Mouse (Mus musculus) monocyte, adult 2 months (primary cell): ENCODE measurements around the gene Atg10.

Source experiments
- DNase-seq, 2 experiments: peaks; one replicate each; pipeline ENCODE4 v3.0.0; 2022; ENCODE audit warnings: low spot score in 2 of 2, low read depth in 1 of 2

The Atg10 gene

DNA sequence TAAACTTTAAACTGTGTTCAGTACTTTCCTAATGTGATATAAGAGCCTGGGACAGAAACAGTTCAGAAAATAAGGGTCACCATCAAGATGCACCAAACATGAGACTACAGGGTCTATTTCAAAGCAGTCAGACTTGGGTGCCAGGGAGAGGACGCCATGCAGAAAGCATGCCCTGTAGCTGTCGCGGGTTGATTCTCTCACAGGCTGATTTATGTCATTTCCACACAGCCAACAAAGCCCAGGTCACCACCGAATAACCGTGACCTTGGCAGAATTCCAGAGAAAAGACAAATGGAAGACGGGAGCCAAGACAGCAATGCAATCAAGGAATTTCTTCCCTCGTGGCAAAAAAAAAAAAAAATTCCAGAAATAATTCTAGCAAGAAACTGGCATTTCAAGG, 94.7 kb downstream of the Atg10 start:
- no peak for DNase-seq

GRCm38 (mm10) chr13:91128581-91128980, 95.2 kb downstream of the Atg10 start:
- DNase-seq: no peak

- DNase-seq: no peak
Observed at GRCm38 (mm10) chr13:91118156-91118555, 105.6 kb downstream of the Atg10 start.

GRCm38 (mm10) chr13:91114880-91115279, 108.9 kb downstream of the Atg10 start:
- DNase-seq: no peak

DNA sequence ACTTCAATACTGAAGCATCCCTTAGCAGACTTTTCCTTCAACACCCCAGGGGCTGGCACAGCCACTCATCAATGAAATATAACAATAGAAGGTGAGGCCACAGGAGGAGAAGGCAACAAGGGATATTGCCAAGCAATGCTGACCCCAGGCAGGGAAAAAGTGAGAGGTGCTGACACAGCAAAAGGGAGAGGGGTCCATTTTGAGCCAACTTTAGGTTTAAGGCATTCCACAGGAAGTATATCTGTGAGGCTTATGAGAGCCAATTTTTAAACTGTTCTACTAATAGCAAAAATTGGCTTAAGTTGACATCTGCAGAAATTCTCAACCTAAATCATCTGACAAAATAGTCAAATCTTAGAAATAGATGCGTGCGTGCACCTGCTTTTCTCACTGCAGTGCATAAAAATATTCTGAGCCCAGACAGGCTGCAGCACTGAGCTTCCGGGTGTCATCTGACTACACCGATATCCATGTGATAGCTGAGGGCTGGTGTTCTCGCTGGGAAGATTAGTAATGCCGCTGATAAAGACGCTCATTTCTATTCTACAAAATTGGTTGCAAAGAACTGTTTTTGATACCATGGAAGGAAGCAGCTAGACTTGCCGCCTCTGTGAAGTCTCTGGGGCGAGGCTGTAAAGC, 116.3 kb downstream of the Atg10 start:
- DNase-seq: no peak

DNA sequence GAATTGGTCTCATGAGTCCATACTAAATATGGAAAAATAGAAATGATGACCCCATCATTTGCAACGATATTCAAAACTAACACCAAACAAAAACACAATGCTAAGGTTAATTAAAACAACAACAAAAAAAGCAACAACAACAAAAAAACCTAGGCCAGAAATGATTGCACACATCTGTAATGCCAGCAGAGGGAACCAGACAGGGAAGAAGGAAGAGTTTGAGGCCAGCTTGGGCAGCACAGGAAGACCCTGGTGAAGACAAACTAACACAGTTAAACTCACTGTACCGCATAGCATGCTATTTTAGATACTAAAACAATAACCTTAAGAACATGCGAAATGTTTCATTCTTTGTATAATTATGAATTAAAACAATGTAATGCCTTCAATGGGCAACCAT, 121.5 kb downstream of the Atg10 start:
- DNase-seq: no peak

DNA sequence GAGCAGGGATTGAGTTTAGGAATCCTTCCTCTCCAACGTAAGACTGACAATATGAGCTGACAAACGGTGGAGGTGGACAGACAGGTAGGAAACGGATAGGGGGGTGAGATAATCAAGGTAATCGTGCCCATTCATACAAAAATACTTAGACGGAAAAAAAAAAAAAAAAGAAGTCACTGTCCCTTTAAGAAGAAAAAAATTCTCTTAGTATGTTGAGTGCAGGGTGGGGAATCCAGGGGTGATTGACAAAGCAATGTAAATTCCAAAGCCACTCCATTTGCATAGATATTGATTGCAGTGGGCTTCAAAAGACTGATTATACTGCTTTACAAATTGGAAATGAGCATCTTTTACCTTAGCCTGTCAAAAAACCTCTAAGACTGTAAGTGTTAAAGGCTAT, 123.4 kb downstream of the Atg10 start:
- no peak for DNase-seq

GRCm38 (mm10) chr13:91094851-91095250, 128.9 kb downstream of the Atg10 start:
- no peak for DNase-seq

- no peak for DNase-seq
Observed at GRCm38 (mm10) chr13:91094196-91094595, 129.6 kb downstream of the Atg10 start.

GRCm38 (mm10) chr13:91093610-91094009, 130.2 kb downstream of the Atg10 start:
- DNase-seq: no peak

- no peak for DNase-seq
Observed at GRCm38 (mm10) chr13:91093162-91093561, 130.6 kb downstream of the Atg10 start.

GRCm38 (mm10) chr13:91091731-91092190, 132.0 kb downstream of the Atg10 start:
- no peak for DNase-seq

- no peak for DNase-seq
Observed at GRCm38 (mm10) chr13:91090861-91091730, 132.7 kb downstream of the Atg10 start.

DNA sequence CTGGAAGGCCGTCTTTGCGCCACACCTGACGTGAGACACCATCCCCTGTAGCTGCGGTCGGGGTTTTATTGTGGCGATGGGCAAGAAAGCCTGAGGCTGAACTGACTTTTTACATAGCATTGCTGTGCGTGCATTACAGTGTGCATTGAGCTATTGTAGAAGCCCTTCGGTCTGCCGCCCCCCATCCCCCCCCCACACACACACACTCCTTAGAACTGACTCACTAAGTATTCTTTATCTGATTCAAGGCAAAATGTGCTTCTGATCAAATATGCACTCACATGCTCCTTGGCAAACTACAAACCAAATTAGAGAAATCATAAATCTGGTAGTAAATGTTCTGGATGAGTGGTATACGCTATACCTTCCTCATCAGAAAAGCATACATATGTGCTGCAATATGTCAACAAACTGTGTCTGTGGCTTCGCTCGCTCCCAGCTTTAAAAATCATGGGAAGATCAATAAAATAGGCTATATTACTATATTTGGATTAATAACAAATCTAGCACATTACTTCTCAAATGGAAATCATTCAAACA, 137.3 kb downstream of the Atg10 start:
- no peak for DNase-seq

DNA sequence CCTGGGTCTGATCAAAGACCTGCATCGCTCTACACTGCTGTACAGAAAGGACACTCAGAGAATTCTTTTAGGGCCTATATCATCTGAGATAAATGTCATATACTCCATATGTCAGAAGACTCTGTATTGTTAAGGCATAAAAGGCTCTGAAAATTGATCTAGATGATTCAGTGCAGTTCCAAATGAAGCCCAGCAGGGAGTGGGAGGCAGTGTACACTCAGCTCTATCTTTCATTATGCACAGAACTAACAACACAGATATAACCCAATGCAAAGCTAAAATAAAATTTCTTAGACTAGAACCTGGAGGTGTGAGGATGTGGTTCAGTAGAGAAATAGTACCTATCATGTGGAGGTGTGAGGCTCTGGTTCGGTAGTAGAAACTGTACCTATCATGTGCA, 151.4 kb downstream of the Atg10 start:
- DNase-seq: no peak

- no peak for DNase-seq
Observed at GRCm38 (mm10) chr13:91060871-91061270, 162.9 kb downstream of the Atg10 start.

DNA sequence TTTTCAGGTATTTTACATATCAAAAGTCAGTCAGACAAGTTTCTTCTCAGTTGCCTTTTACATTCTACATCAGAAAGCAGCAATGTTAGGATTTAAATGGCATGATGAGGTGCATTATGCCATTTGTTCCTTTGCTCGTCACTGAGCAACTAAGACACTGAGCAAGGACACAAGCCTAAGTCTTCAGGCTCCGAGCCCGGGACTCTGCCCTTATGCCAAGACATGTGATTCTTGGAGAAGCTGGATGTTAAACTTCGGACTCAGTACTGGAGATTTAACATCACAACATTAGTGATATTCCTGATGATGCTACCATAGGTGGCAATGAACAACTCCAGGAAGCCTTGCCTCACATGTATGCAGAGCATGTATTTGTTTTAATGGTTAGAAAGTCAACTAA, 175.6 kb downstream of the Atg10 start:
- no peak for DNase-seq

GRCm38 (mm10) chr13:91046851-91047250, 176.9 kb downstream of the Atg10 start:
- no peak for DNase-seq

- no peak for DNase-seq
Observed at GRCm38 (mm10) chr13:91041236-91041635, 182.5 kb downstream of the Atg10 start.

DNA sequence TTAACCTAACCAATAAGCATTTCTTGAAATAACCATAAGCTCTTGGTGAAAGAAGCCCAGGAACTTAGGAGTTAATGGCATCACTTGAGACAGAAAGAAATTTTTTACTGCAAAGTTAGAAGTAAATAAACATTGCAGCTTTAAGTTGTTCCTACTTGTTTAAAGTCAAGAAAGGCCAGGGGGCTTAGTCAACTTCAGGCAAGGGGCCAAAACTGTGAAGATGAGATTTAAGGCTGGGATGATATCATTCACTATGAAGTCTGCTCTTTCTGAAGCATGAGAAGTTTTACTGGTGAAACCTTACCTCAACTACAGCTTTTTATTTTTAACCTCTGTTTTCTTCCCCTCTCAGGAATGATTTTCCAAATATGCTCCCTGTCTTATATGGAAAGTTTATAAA, 183.3 kb downstream of the Atg10 start:
- DNase-seq: no peak

- DNase-seq: no peak
Observed at GRCm38 (mm10) chr13:91039201-91039807, 184.5 kb downstream of the Atg10 start.

GRCm38 (mm10) chr13:91038636-91039035, 185.1 kb downstream of the Atg10 start:
- DNase-seq: no peak
